Mouse (Mus musculus) G1E-ER4 (cell line): ENCODE results near the gene Trrap. TPM values are rescaled to one million over a fixed set of nuclear protein-coding genes. Genes with fewer than 3 reads are reported as not detected.

Experiments
- GATA1 ChIP-seq: IDR thresholded peaks from one replicate; pipeline ENCODE4 v1.8.0; 2012; ENCODE audit warnings: low read length, inconsistent platforms
- polyA plus RNA-seq: library from polyadenylated mRNA; stranded (reverse); fragments of >175 nt; gene quantifications from 2 replicates; pipeline ENCODE4 v1.2.3, GENCODE M21; 2012

Gene Trrap
- polyA plus RNA-seq, 1 experiment: 32.2 TPM

GRCm38 (mm10) chr5:144845352-144845751 is 77.8 kb downstream of the Trrap start:
- TF ChIP-seq GATA1: no peak

- no peak for TF ChIP-seq GATA1
These were observed 81.2 kb downstream of the Trrap start for GRCm38 (mm10) chr5:144848735-144849134.

- no peak for TF ChIP-seq GATA1
These were observed 82.4 kb downstream of the Trrap start for GRCm38 (mm10) chr5:144849932-144850331.

GRCm38 (mm10) chr5:144851820-144852219 is 84.3 kb downstream of the Trrap start:
- no peak for TF ChIP-seq GATA1

GRCm38 (mm10) chr5:144853931-144854330 is 86.4 kb downstream of the Trrap start:
- TF ChIP-seq GATA1: no peak

GRCm38 (mm10) chr5:144855936-144856335 is 88.4 kb downstream of the Trrap start:
- no peak for TF ChIP-seq GATA1

- TF ChIP-seq GATA1: no peak
These were observed 91.0 kb downstream of the Trrap start for GRCm38 (mm10) chr5:144858527-144858926.

- TF ChIP-seq GATA1: no peak
These were observed 91.8 kb downstream of the Trrap start for GRCm38 (mm10) chr5:144859284-144859683.

- no peak for TF ChIP-seq GATA1
These were observed 93.4 kb downstream of the Trrap start for GRCm38 (mm10) chr5:144860913-144861312.

- no peak for TF ChIP-seq GATA1
These were observed 99.4 kb downstream of the Trrap start for GRCm38 (mm10) chr5:144866923-144867322.

- no peak for TF ChIP-seq GATA1
These were observed 101.9 kb downstream of the Trrap start for GRCm38 (mm10) chr5:144869466-144869865.

- no peak for TF ChIP-seq GATA1
These were observed 103.2 kb downstream of the Trrap start for GRCm38 (mm10) chr5:144870782-144871181.

GRCm38 (mm10) chr5:144871775-144872174 is 104.2 kb downstream of the Trrap start:
- no peak for TF ChIP-seq GATA1

- TF ChIP-seq GATA1: no peak
These were observed 104.8 kb downstream of the Trrap start for GRCm38 (mm10) chr5:144872326-144872725.

- TF ChIP-seq GATA1: no peak
These were observed 105.3 kb downstream of the Trrap start for GRCm38 (mm10) chr5:144872867-144873266.

GRCm38 (mm10) chr5:144875227-144875626 is 107.7 kb downstream of the Trrap start:
- TF ChIP-seq GATA1: no peak

- no peak for TF ChIP-seq GATA1
These were observed 108.4 kb downstream of the Trrap start for GRCm38 (mm10) chr5:144875892-144876291.

- TF ChIP-seq GATA1: no peak
These were observed 109.5 kb downstream of the Trrap start for GRCm38 (mm10) chr5:144877021-144877420.
